Mouse (Mus musculus) neural tube, embryonic 13.5 days (tissue): Measurements from ENCODE around the gene Mdm2. TPM values are rescaled to one million over a fixed set of nuclear protein-coding genes. Genes with fewer than 3 reads are reported as not detected.
"Not testable (repeated sequence)": the region's sequence is repeated elsewhere in the genome, so short reads cannot be mapped to it uniquely, and the experiment has no call there.

Experiments used
- ATAC-seq: fragments of 200-750 bp; cut with Nextera tagmentation; 2 replicates; pipeline ENCODE4 v1.8.0; 2017; ENCODE audit warnings: low read depth, mild to moderate bottlenecking, moderate TSS enrichment, moderate library complexity
- H3K27ac ChIP-seq: fragments of 300-500 bp; sonication (generic); replicated peaks from 2 replicates; pipeline ENCODE4 v1.5.1; 2015; ENCODE audit warnings: moderate library complexity, mild to moderate bottlenecking, inconsistent platforms
- H3K27me3 ChIP-seq: fragments of 300-500 bp; sonication (generic); 2 replicates; pipeline ENCODE4 v1.6.1; 2015; ENCODE audit warnings: mild to moderate bottlenecking, inconsistent platforms
- H3K36me3 ChIP-seq: fragments of 300-500 bp; sonication (generic); 2 replicates; pipeline ENCODE4 v1.6.1; 2015; ENCODE audit warnings: mild to moderate bottlenecking, inconsistent platforms
- H3K4me1 ChIP-seq: fragments of 300-500 bp; sonication (generic); replicated peaks from 2 replicates; pipeline ENCODE4 v1.6.1; 2015; ENCODE audit warnings: inconsistent platforms
- H3K4me2 ChIP-seq: fragments of 300-500 bp; sonication (generic); 2 replicates; pipeline ENCODE4 v1.6.1; 2015; ENCODE audit warnings: inconsistent platforms, mild to moderate bottlenecking, moderate library complexity
- H3K4me3 ChIP-seq: fragments of 300-500 bp; sonication (generic); 2 replicates; pipeline ENCODE4 v1.5.1; 2015; ENCODE audit warnings: mild to moderate bottlenecking, inconsistent platforms
- H3K9ac ChIP-seq: fragments of 300-500 bp; sonication (generic); 2 replicates; pipeline ENCODE4 v1.6.1; 2015; ENCODE audit warnings: moderate library complexity, mild to moderate bottlenecking, inconsistent platforms
- H3K9me3 ChIP-seq: fragments of 300-500 bp; sonication (generic); 2 replicates; pipeline ENCODE4 v1.6.1; 2016; ENCODE audit warnings: inconsistent platforms
- WGBS: fragments of 180-500 bp; shearing (Covaris S2); methylation state at CpG from one replicate; pipeline ENCODE4 v1.1.7; 2015; 5-methylcytosine and 5-hydroxymethylcytosine counted together
- polyA plus RNA-seq: library from polyadenylated mRNA; unstranded; fragments of >200 nt; fragmentation: Nextera tagmentation; extraction: Ambion mirVana; gene quantifications from 2 replicates; pipeline ENCODE4 v1.2.1, GENCODE M21; 2015

The Mdm2 gene
- polyA plus RNA-seq, 1 experiment from 2014 or later, result 52.5 TPM

DNA sequence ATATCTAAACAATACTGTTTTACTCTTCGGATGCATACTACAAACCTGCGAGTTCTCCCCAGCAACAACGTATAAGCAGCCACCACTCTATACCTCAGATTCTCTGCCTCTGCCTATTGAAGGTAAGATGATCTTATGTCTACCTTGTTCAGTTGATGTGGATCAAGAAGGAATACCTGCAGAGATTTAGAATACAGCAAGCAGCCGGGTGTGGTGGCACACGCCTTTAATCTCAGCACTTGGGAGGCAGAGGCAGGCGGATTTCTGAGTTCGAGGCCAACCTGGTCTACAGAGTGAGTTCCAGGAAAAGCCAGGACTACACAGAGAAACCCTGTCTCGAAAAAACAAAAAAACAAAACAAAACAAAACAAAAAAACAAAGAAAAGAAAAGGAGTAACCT is 26.9 kb upstream of the Mdm2 start:
- not testable (repeated sequence) for H3K9ac ChIP-seq, H3K27me3 ChIP-seq, H3K4me3 ChIP-seq, ATAC-seq, H3K4me2 ChIP-seq, H3K9me3 ChIP-seq, H3K4me1 ChIP-seq, H3K27ac ChIP-seq
- peaks cover 66% of the 10 kb centered on the region for H3K36me3 ChIP-seq
- WGBS, result 97% methylated on average over 8 of the region's 8 CpGs

DNA sequence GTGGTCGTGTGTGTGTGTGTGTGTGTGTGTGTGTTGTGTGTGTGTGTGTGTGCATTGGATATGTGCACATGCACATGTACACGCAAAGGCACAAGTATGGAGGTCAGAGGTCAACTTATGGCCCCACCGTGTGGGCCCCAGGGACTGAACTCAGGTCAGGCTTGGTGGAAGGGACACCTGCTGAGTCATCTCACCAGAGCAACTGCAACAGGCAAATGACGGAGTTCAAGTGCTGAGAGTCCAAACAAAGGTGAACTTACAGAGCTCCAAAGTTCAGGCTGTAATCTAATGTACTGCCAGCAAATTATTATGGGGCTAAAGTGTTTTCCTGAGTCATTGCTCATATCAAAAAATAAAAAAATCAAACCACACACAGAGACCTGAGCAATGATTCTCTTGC is 26.5 kb upstream of the Mdm2 start:
- 86% methylated on average over 4 of the region's 4 CpGs for WGBS
- Histone ChIP-seq H3K9me3 (no peaks in the 10 kb centered on the region), H3K27me3 (no peaks in the 10 kb centered on the region), H3K36me3 (peaks cover 69% of the 10 kb centered on the region), H3K4me3 (no peak overlapping the region), H3K4me2 (no peak overlapping the region), H3K9ac (no peak overlapping the region), H3K27ac (no peak overlapping the region), H3K4me1 (peaks cover 9% of the 10 kb centered on the region)
- ATAC-seq, result no peak

DNA sequence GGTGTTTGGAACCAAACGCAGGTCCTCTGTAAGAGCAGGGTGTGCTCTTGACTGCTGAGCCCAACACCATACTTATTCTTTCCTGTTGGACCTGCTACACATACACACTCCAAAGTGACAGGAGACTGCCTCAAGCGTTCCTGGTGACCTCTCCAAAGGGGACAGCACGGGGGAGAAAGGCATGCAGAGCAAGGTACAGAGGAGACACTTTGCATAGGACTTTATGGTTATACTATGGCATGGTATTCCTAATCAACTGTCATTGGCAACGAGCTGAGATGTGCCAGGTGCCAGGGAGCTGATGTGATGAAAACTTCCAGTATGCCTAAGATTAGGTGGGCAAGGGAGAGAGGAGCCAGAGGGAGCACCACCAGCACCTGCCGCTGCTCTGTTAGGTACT is 26.0 kb upstream of the Mdm2 start:
- H3K4me1 ChIP-seq, result peaks cover 4% of the 10 kb centered on the region
- ATAC-seq, result no peak
- peaks cover 68% of the 10 kb centered on the region for H3K36me3 ChIP-seq
- H3K4me3 ChIP-seq, result no peak overlapping the region
- no peaks in the 10 kb centered on the region for H3K9me3 ChIP-seq
- no peak overlapping the region for H3K4me2 ChIP-seq
- no peak overlapping the region for H3K9ac ChIP-seq
- no peak overlapping the region for H3K27ac ChIP-seq
- WGBS, result 95% methylated on average over 5 of the region's 5 CpGs
- no peaks in the 10 kb centered on the region for H3K27me3 ChIP-seq

GRCm38 (mm10) chr10:117735396-117735795 is 24.8 kb upstream of the Mdm2 start:
- H3K27me3 ChIP-seq, H3K9me3 ChIP-seq, H3K4me2 ChIP-seq, ATAC-seq, H3K27ac ChIP-seq, H3K9ac ChIP-seq, H3K4me1 ChIP-seq, H3K4me3 ChIP-seq: not testable (repeated sequence)
- 94% methylated on average over 12 of the region's 12 CpGs for WGBS
- peaks cover 59% of the 10 kb centered on the region for H3K36me3 ChIP-seq

GRCm38 (mm10) chr10:117734104-117734852 is 23.7 kb upstream of the Mdm2 start:
- peaks cover 48% of the 10 kb centered on the region for H3K36me3 ChIP-seq
- not testable (repeated sequence) for H3K4me2 ChIP-seq, H3K27ac ChIP-seq, H3K9ac ChIP-seq, H3K4me3 ChIP-seq, ATAC-seq, H3K9me3 ChIP-seq, H3K27me3 ChIP-seq, H3K4me1 ChIP-seq
- WGBS, result 87% methylated on average over 10 of the region's 10 CpGs

GRCm38 (mm10) chr10:117733626-117734025 is 23.1 kb upstream of the Mdm2 start:
- not testable (repeated sequence) for H3K9me3 ChIP-seq
- WGBS, result 94% methylated on average over 8 of the region's 8 CpGs

DNA sequence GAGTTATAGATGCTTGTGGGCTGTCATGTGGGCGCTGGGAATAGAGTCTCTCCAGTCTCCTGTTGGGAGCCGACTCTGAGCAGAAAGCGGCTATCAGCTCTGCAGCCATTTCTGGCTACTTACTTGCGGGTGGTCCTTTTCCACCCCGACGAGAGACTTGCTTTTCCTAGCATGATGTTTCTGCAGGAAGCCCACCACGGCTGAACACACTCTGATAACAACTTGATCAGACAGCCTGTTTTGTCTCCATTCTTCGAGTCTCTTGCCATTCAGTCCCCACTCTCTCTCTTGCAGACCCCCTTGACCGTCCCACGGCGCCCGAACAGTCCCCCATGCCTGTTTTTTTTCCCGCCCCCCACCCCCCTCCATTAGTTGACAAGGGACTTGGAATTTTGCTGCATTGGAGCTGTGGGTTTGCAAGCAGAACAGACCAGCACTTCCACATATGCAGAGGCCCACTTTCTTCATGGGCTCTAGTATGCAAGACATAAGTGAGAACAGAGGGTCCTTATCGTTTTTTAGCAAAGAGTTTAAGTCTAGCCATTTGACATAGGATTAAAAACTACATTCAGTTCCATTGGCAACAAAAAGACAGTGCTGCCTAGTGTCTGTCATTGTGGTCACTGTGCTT is 22.5 kb upstream of the Mdm2 start:
- ATAC-seq, result no peak
- no peak overlapping the region for H3K27ac ChIP-seq
- no peaks in the 10 kb centered on the region for H3K27me3 ChIP-seq
- H3K9me3 ChIP-seq, result no peaks in the 10 kb centered on the region
- H3K4me3 ChIP-seq, result no peak overlapping the region
- WGBS, result 83% methylated on average over 14 of the region's 14 CpGs
- H3K4me1 ChIP-seq, result no peaks in the 10 kb centered on the region
- no peak overlapping the region for H3K9ac ChIP-seq
- no peak overlapping the region for H3K4me2 ChIP-seq
- H3K36me3 ChIP-seq, result peaks cover 36% of the 10 kb centered on the region

More at GRCm38 (mm10) chr10:117733626-117734025, 23.1 kb upstream of the Mdm2 start:
- not testable (repeated sequence) for H3K9ac ChIP-seq, ATAC-seq, H3K27me3 ChIP-seq, H3K4me3 ChIP-seq, H3K4me2 ChIP-seq, H3K27ac ChIP-seq, H3K4me1 ChIP-seq
- H3K36me3 ChIP-seq, result peaks cover 41% of the 10 kb centered on the region

DNA sequence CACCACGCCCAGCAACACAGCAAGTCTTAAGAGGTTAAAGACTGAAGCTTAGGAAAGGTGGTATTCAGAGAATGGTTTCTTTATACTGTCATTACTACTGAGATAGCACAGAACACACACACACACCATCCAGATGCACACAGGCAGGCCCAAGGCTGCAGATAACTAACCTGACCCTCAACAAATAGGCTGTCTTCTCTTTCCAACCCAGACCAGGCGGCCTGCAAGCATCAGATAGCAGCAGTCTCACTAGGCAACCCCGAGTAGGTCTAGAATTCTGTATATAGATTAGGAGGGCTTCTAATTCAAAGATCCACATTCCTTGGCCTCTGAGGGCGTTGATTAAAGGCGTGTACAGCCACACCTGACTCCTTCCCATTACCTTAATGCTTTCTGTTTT is 21.6 kb upstream of the Mdm2 start:
- Histone ChIP-seq H3K27ac (no peak overlapping the region), H3K9me3 (no peaks in the 10 kb centered on the region), H3K27me3 (no peaks in the 10 kb centered on the region), H3K4me3 (no peak overlapping the region), H3K36me3 (peaks cover 27% of the 10 kb centered on the region), H3K9ac (no peak overlapping the region), H3K4me1 (no peaks in the 10 kb centered on the region), H3K4me2 (no peak overlapping the region)
- no peak for ATAC-seq
- 91% methylated on average over 5 of the region's 5 CpGs for whole genome bisulfite sequencing

DNA sequence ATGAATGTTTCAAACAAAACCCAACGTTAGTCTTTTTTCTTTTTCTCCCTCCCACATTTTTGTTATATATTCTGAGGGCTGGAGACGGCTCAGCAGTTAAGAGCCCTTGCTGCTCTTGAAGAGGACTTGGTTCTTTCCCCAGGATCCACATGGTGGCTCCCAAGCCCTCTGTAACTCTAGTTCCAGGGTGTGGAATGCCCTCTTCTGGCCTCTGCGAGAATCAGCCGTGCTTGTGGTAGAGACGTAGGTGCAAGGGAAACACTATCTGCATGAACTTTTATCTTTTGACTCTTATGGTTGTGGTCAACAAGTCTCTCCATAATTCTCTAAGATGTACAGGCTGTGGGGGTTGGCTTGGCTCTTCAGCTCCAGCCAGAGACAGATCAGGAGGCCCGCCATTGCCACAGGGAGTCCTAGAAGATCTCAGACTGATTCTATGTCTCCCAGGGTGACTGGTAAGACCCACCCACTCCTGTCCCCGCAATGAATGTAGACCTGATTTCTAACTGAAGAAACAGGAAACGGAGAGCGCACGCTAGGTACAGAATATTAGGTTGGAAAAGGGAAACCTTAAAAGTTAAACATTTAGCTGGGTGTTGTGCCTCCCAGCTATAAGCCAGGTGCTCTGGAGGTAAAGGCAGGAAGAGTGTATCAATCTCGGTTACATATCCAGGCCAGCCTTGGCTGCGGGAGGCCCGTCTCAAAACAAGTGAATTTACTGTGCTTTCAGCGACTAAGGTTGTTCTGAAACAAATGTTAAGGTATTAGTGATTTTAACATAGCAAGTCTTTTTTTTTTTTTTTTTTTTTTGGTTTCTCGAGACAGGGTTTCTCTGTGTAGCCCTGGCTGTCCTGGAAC is 20.9 kb upstream of the Mdm2 start:
- 63% methylated on average over 15 of the region's 15 CpGs for WGBS
- Histone ChIP-seq H3K27ac (no peak overlapping the region), H3K4me1 (no peaks in the 10 kb centered on the region), H3K4me2 (no peak overlapping the region), H3K9ac (no peak overlapping the region), H3K4me3 (no peak overlapping the region), H3K36me3 (peaks cover 20% of the 10 kb centered on the region), H3K27me3 (no peaks in the 10 kb centered on the region), H3K9me3 (no peaks in the 10 kb centered on the region)
- no peak for ATAC-seq

DNA sequence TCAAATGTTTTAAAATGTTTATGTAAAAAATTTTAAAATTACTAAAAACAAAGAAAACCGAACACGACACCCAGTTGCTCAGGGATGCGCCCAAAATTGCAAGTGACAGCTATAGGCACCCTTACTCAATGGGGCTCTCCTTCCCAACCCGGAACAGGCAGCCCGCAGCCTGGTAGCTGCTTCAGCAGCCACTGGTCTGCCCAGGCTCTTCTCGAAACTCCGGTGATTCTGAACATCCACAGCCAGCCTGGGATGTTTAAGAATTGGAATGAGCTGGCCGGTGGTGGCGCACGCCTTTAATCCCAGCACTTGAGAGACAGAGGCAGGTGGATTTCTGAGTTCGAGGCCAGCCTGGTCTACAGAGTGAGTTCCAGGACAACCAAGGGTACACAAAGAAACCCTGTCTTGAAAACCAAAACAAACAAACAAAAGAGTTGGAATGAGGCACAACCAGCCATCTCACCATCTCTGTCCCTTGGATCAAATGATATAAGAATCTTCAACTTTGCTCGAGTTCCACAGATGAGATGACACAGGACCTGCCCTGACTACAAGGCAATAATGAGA is 20.2 kb upstream of the Mdm2 start:
- no peaks in the 10 kb centered on the region for H3K27me3 ChIP-seq
- H3K4me3 ChIP-seq, result no peak overlapping the region
- no peak overlapping the region for H3K9ac ChIP-seq
- H3K4me2 ChIP-seq, result no peak overlapping the region
- no peaks in the 10 kb centered on the region for H3K9me3 ChIP-seq
- no peaks in the 10 kb centered on the region for H3K4me1 ChIP-seq
- WGBS, result 96% methylated on average over 12 of the region's 12 CpGs
- peaks cover 14% of the 10 kb centered on the region for H3K36me3 ChIP-seq
- no peak overlapping the region for H3K27ac ChIP-seq
- ATAC-seq, result no peak

DNA sequence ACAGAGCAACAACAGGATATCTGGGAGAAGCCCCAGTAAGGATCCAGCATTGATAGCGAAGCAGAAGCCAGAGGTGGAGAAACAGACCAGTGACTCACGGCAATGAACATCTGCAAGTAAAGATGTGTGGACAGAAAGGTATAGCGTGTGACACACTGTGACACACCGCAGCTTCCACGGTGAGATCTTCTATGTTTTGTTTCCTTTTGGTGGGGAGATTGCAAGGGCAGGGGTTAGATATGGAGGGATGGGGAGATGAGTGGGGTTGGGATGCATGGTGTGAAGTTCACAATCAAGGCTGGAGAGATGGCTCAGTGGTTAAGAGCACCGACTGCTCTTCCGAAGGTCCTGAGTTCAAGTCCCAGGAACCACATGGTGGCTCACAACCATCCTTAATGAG is 19.6 kb upstream of the Mdm2 start:
- Histone ChIP-seq H3K9me3 (no peaks in the 10 kb centered on the region), H3K9ac (no peak overlapping the region), H3K4me1 (no peaks in the 10 kb centered on the region), H3K27ac (no peak overlapping the region), H3K4me2 (no peak overlapping the region), H3K4me3 (no peak overlapping the region), H3K36me3 (peaks cover 14% of the 10 kb centered on the region), H3K27me3 (no peaks in the 10 kb centered on the region)
- 93% methylated on average over 7 of the region's 7 CpGs for WGBS
- ATAC-seq, result no peak
